Mouse (Mus musculus) ES-Bruce4 (cell line): Measurements from ENCODE around the gene Cped1. TPM values are rescaled to one million over a fixed set of nuclear protein-coding genes. Genes with fewer than 3 reads are reported as not detected.

ENCODE experiments used
- H3K27ac ChIP-seq: 2 replicates; pipeline ENCODE4 v1.5.1; 2012; ENCODE audit warnings: low read length, inconsistent platforms; ENCODE audit not compliant: insufficient read depth
- H3K27me3 ChIP-seq: 2 replicates; pipeline ENCODE4 v1.6.1; 2012; ENCODE audit warnings: mild to moderate bottlenecking, low read length, inconsistent platforms; ENCODE audit not compliant: control insufficient read depth, poor library complexity, insufficient read depth, severe bottlenecking
- H3K36me3 ChIP-seq: 2 replicates; pipeline ENCODE4 v1.6.1; 2012; ENCODE audit warnings: inconsistent platforms, mild to moderate bottlenecking, low read length, moderate library complexity; ENCODE audit not compliant: control insufficient read depth, poor library complexity, insufficient read depth, severe bottlenecking
- H3K4me1 ChIP-seq: one replicate; pipeline ENCODE4 v1.8.1; 2011; ENCODE audit warnings: low read length; ENCODE audit not compliant: control insufficient read depth, insufficient read depth
- H3K4me3 ChIP-seq: 2 replicates; pipeline ENCODE4 v1.5.1; 2011; ENCODE audit warnings: low read depth, mild to moderate bottlenecking, low read length
- H3K9ac ChIP-seq: 2 replicates; pipeline ENCODE4 v1.6.1; 2012; ENCODE audit warnings: low read depth, mild to moderate bottlenecking, inconsistent platforms; ENCODE audit not compliant: poor library complexity, severe bottlenecking
- H3K9me3 ChIP-seq: replicated peaks from 2 replicates; pipeline ENCODE4 v1.6.1; 2012; ENCODE audit warnings: mild to moderate bottlenecking, low read length, inconsistent platforms; ENCODE audit not compliant: control insufficient read depth, poor library complexity, insufficient read depth, severe bottlenecking
- CTCF ChIP-seq: IDR thresholded peaks from one replicate; pipeline ENCODE4 v1.8.1; 2011; ENCODE audit warnings: low read depth, low read length
- EP300 ChIP-seq: IDR thresholded peaks from 2 replicates; pipeline ENCODE4 v1.6.1; 2011; ENCODE audit warnings: low read depth, low read length; ENCODE audit not compliant: insufficient read depth
- POLR2A ChIP-seq: IDR thresholded peaks from one replicate; pipeline ENCODE4 v1.8.1; 2011; ENCODE audit warnings: low read length; ENCODE audit not compliant: insufficient read depth
- polyA plus RNA-seq: library from polyadenylated mRNA; stranded (reverse); fragments of >200 nt; gene quantifications from 2 replicates; pipeline ENCODE4 v1.2.4, GENCODE M21; 2011; ENCODE audit warnings: low read depth; ENCODE audit not compliant: missing spikeins, insufficient read depth, insufficient read length

Gene Cped1
- polyA plus RNA-seq, 1 experiment, result 0.90 TPM

DNA sequence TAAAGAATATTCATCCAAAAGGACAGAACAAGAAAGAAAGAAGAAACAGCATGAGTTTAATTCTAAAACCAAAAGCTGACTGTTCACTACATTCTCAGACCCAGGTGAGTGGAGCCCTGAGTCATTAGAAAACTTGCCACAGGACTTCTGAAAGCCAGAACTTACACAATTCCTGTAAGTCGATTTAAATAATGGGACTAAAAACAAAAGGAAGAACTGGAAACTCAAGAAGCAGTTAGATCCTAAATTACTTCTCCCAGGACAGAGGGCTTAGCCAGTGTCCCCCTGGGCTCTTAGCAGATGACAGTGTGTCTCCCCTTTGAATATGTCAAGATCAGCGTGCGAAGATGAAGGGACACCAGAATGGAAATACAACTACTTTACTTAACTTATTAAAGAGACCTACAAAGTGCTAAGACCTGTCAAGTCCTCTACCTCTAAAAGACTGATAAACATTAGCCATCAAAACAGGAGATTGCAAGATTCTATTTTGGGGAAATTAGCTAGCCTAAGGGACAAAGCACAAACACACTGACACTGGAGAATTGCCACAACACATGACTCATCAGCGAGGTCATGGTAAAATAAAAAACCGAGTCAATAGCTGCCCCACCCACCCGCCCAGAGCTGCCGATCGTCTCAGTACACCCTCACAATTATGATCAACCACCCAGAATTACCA lies 284.3 kb downstream of the Cped1 start:
- Histone ChIP-seq H3K9ac (no peak overlapping the region), H3K27me3 (no peaks in the 10 kb centered on the region), H3K9me3 (no peaks in the 10 kb centered on the region), H3K4me3 (no peak overlapping the region), H3K36me3 (no peaks in the 10 kb centered on the region), H3K4me1 (no peaks in the 10 kb centered on the region), H3K27ac (no peak overlapping the region)
- no peak for TF ChIP-seq POLR2A

DNA sequence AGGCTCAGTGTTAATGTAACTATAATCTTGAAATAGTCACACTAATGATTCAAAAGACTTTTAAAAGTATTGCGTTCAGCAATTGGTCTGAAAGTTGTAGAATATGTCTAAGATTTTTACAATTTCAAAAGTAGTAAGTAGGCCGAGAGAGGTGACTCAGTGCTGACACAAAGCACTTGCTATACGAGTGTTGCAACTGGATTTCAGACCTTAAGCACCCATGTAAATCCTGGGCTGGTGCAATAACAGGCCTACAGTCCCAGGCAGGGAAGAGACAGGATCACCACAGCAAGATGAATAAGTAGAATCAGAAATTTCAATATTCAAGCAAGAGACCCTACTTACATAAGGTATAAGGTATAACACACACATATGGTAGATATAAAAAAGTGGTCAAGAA lies 292.2 kb downstream of the Cped1 start:
- H3K9ac ChIP-seq, result no peak overlapping the region
- TF ChIP-seq EP300 (no peak), POLR2A (no peak)
- H3K27me3 ChIP-seq, result no peaks in the 10 kb centered on the region
- H3K4me1 ChIP-seq, result no peaks in the 10 kb centered on the region
- no peaks in the 10 kb centered on the region for H3K36me3 ChIP-seq
- H3K27ac ChIP-seq, result no peak overlapping the region
- no peaks in the 10 kb centered on the region for H3K9me3 ChIP-seq
- H3K4me3 ChIP-seq, result no peak overlapping the region

DNA sequence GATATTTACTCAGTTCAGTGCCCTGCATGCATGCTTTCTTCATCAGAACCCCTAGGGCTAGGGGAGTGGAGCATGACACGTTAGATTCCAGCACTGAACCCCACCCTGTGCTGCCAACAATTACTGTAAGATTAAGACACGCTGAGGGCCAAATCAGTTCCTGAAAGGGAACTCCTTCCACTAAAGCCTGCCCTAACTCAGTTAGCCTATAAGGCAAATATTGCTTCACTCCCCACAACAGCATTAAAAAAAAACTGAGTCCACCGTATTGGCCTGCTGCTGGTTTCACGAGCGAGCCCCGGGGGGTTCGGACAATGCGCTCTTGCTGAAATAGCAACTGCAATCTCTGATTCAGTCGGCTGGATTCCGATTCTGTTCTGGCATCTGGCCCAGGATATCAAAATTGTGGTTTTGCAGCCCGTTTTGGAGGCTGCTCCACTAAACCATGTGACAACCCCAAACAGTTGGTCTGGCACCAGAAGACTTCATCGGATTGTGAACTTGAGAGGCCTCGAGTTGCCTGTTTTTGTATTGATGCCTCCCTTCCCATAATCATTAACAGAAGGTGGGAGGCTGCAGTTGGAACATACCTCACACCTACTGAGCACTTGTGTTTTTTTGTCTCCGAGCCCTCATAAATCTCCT lies 294.6 kb downstream of the Cped1 start:
- no peaks in the 10 kb centered on the region for H3K36me3 ChIP-seq
- no peak overlapping the region for H3K27ac ChIP-seq
- no peak overlapping the region for H3K9ac ChIP-seq
- no peaks in the 10 kb centered on the region for H3K27me3 ChIP-seq
- TF ChIP-seq CTCF (no peak), EP300 (no peak), POLR2A (no peak)
- no peaks in the 10 kb centered on the region for H3K9me3 ChIP-seq
- H3K4me3 ChIP-seq, result no peak overlapping the region
- H3K4me1 ChIP-seq, result no peaks in the 10 kb centered on the region

DNA sequence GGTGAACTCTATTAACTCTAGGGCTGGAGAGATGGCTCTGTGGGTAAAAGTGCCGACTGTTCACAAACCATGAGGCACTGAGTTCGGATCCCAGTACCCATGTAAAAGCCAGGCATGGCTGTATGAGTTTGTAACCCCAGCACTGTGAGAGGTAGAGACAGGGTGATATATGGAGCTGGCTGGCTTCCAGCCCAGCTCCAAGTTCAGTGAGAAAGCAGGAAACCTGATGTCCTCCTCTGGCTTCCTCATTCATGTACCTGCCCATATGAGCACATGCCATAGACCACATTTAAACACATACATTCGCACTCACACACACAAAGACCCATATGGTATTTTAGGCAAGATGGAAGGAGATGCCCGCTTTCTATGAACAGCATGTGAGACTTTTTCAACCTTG lies 296.7 kb downstream of the Cped1 start:
- no peaks in the 10 kb centered on the region for H3K27me3 ChIP-seq
- H3K36me3 ChIP-seq, result no peaks in the 10 kb centered on the region
- no peak overlapping the region for H3K4me3 ChIP-seq
- no peaks in the 10 kb centered on the region for H3K9me3 ChIP-seq
- TF ChIP-seq EP300 (no peak), POLR2A (no peak), CTCF (no peak)
- H3K4me1 ChIP-seq, result no peaks in the 10 kb centered on the region
- H3K27ac ChIP-seq, result no peak overlapping the region
- no peak overlapping the region for H3K9ac ChIP-seq

DNA sequence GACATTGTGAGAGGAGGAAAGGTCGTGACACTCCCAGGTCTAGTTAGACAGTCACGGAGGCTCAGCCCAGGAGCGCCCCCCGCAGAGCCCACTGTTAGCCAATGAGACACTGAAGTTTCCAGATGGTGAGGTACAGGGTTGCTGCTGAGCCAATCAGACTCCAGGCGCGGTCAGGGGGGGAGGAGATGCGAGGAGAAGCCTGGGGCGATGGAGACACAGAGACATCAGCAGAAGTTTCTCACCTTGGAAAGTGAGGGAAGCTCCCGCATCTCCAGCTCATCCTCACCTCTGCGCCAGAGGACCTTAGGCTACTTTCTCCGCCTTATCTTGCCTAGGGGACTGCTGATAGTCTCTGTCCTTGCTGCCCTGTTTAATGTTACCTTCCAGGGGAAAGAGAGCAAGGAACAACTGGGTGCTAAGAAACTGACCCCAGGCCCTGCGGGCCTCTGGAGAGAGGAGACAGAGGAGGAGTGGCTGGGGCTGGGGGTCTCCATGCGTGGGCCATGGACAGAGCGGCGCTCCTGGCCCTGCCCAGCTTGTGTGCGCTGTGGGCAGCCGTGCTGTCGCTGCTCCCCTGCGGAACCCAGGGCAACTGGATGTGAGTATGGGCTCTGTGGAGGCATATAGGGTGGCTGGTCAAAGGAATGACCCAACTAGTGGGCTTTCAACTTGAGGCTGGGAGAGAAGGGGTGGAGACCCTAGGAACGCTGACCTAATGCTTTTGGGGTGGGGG lies 302.5 kb downstream of the Cped1 start, which contains the start of gene Wnt16:
Gene Wnt16, plus strand, starts transcription at position 224 of the 733 bp plus-strand sequence.
- Histone ChIP-seq H3K27me3 (0 out of 2 replicates have a peak, but pooled peaks cover 2% of the 10 kb centered on the region), H3K9ac (no peak within 1 kb of the TSS), H3K36me3 (no peaks in the 10 kb centered on the region), H3K27ac (no peak within 1 kb of the TSS), H3K9me3 (no peaks in the 10 kb centered on the region), H3K4me1 (no peaks in the 10 kb centered on the region), H3K4me3 (peak within 1 kb of the TSS; percentile 31)
- TF ChIP-seq EP300 (no peak), POLR2A (no peak), CTCF (no peak)
